Mouse (Mus musculus) bone marrow, adult 2 months (tissue): Measurements from ENCODE around the gene Gucy2g.

Experiments
- CTCF ChIP-seq: fragments of 200-500 bp; IDR thresholded peaks from 2 replicates; pipeline ENCODE4 v1.5.1; 2011; ENCODE audit warnings: low read length, control low read depth; ENCODE audit not compliant: control insufficient read depth, insufficient read depth
- POLR2A ChIP-seq: fragments of 200-500 bp; IDR thresholded peaks from 2 replicates; pipeline ENCODE4 v1.6.1; 2011; ENCODE audit warnings: low read depth, mild to moderate bottlenecking, control low read depth, low read length, borderline replicate concordance; ENCODE audit not compliant: control insufficient read depth

- TF ChIP-seq CTCF (no peak), POLR2A (no peak)
Measured at GRCm38 (mm10) chr19:55216876-55217275, 24.2 kb downstream of the Gucy2g start.
